Mouse (Mus musculus) forebrain, postnatal 0 days (tissue): ENCODE measurements at regions not wholly inside any gene's neighbourhood (a gene's known extent, or its start where the extent isn't known, plus 50 kb on each side); places are given as distances from the start of the nearest gene placed in this dataset.

ENCODE experiments used
- ATAC-seq: fragments of 200-750 bp; cut with Nextera tagmentation; 2 replicates; pipeline ENCODE4 v1.8.0; 2017; ENCODE audit warnings: mild to moderate bottlenecking, moderate library complexity
- DNase-seq: peaks from one replicate; pipeline ENCODE4 v3.0.0-alpha.2; 2015
- H3K27ac ChIP-seq: fragments of 300-500 bp; sonication (generic); 2 replicates; pipeline ENCODE4 v1.5.1; 2014; ENCODE audit warnings: low read depth, mild to moderate bottlenecking, antibody characterized with exemption, low read length, moderate library complexity, mixed read lengths
- H3K27me3 ChIP-seq: fragments of 300-500 bp; sonication (generic); 2 replicates; pipeline ENCODE4 v1.6.1; 2014; ENCODE audit warnings: mild to moderate bottlenecking, low read length, mixed read lengths; ENCODE audit not compliant: insufficient read depth
- H3K36me3 ChIP-seq: fragments of 300-500 bp; sonication (generic); 2 replicates; pipeline ENCODE4 v1.6.1; 2014; ENCODE audit warnings: mild to moderate bottlenecking, moderate library complexity; ENCODE audit not compliant: insufficient read depth
- H3K4me1 ChIP-seq: fragments of 300-500 bp; sonication (generic); 2 replicates; pipeline ENCODE4 v1.6.1; 2014; ENCODE audit warnings: antibody characterized with exemption; ENCODE audit not compliant: insufficient read depth
- H3K4me2 ChIP-seq: fragments of 300-500 bp; sonication (generic); 2 replicates; pipeline ENCODE4 v1.6.1; 2014; ENCODE audit warnings: low read depth, mild to moderate bottlenecking, moderate library complexity
- H3K4me3 ChIP-seq: fragments of 300-500 bp; sonication (generic); 2 replicates; pipeline ENCODE4 v1.5.1; 2014; ENCODE audit warnings: low read depth, low read length, mixed read lengths
- H3K9ac ChIP-seq: fragments of 300-500 bp; sonication (generic); 2 replicates; pipeline ENCODE4 v1.6.1; 2014; ENCODE audit warnings: mild to moderate bottlenecking
- H3K9me3 ChIP-seq: fragments of 300-500 bp; sonication (generic); 2 replicates; pipeline ENCODE4 v1.6.1; 2016; ENCODE audit warnings: low read length
- CTCF ChIP-seq: sonication (generic); IDR thresholded peaks from 2 replicates; pipeline ENCODE4 v1.5.1; 2016; ENCODE audit warnings: antibody characterized with exemption, control low read depth, low read depth
- WGBS: fragments of 180-500 bp; shearing (Covaris S2); extraction: QIAGEN DNeasy Blood & Tissue Kit; methylation state at CpG from one replicate; pipeline ENCODE4 v1.1.7; 2014; 5-methylcytosine and 5-hydroxymethylcytosine counted together

DNA sequence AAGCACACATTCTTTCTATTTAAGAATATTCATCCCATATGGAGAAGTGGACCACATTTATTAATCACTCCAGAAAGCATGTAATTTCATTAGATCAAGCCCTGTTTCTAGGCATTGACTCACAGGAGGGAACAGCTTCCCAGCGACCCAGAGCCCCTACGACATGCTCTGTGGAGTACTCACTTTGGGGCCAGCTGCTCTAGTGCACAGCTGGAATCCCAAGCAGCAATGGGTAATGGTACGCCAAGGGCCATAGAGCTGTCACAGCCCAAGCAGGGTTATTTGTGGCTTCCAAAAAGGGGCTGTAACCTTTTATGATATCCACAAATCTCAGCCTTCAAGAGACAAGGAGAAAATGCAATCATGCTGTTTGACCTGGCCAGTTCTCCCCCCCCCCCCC lies 706.4 kb downstream of the Dhx35 start:
- Histone ChIP-seq H3K4me1 (no peaks in the 10 kb centered on the region), H3K4me2 (no peak overlapping the region), H3K9ac (no peak overlapping the region), H3K27me3 (no peaks in the 10 kb centered on the region), H3K36me3 (no peaks in the 10 kb centered on the region), H3K27ac (no peak overlapping the region), H3K4me3 (no peak overlapping the region), H3K9me3 (no peaks in the 10 kb centered on the region)
- DNase-seq = no peak
- TF ChIP-seq CTCF = no peak
- WGBS = 66% methylated on average over 3 of the region's 3 CpGs
- no peak for ATAC-seq

DNA sequence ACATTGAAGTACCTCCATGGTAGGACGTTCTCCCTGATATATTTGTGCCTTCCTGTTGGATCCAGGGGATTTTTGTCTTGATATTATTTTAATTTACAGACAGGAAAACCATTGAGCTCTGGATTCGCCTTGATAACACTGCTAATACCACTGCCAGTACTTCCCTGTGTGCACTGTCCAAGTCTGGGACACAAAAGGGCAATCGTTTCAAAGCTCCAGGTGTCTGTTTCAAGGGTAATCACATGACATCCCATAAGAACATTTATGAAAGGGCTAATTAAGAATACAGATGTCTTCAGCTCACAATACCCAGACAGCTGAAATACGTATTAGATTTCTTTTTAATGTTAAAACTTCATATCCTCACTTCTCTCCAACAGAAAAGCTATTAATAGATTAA lies 724.5 kb downstream of the Dhx35 start:
- no peaks in the 10 kb centered on the region for H3K9me3 ChIP-seq
- H3K27ac ChIP-seq = no peak overlapping the region
- no peaks in the 10 kb centered on the region for H3K27me3 ChIP-seq
- no peak overlapping the region for H3K9ac ChIP-seq
- ATAC-seq (no peak), DNase-seq (no peak)
- no peaks in the 10 kb centered on the region for H3K4me1 ChIP-seq
- no peak overlapping the region for H3K4me2 ChIP-seq
- no peak overlapping the region for H3K4me3 ChIP-seq
- WGBS = 48% methylated on average over 4 of the region's 4 CpGs
- no peaks in the 10 kb centered on the region for H3K36me3 ChIP-seq
- TF ChIP-seq CTCF = no peak

DNA sequence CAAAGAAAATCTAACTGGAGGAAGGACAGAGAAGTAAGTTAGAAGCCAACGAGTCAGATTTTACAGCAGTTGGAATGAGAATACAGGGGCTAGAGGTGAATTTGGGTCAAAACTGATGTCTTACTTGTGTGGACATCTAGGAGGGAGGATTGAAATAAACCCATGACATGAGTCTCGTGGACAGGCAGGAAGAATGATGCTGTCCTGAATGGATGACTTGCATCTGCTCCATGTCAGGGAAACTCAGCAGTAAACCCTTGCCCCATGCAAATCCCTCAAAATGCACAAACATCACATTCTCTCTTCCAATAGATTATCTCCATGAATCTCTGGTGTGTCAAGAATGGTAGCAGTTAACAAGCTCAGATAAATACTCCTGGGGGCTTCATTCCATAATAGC lies 729.1 kb downstream of the Dhx35 start:
- Histone ChIP-seq H3K27ac (no peak overlapping the region), H3K9ac (no peak overlapping the region), H3K4me2 (no peak overlapping the region), H3K4me3 (no peak overlapping the region), H3K36me3 (no peaks in the 10 kb centered on the region), H3K4me1 (no peaks in the 10 kb centered on the region), H3K27me3 (no peaks in the 10 kb centered on the region), H3K9me3 (no peaks in the 10 kb centered on the region)
- DNase-seq (no peak), ATAC-seq (no peak)
- WGBS = 87% methylated on average over 2 of the region's 2 CpGs
- TF ChIP-seq CTCF = no peak

DNA sequence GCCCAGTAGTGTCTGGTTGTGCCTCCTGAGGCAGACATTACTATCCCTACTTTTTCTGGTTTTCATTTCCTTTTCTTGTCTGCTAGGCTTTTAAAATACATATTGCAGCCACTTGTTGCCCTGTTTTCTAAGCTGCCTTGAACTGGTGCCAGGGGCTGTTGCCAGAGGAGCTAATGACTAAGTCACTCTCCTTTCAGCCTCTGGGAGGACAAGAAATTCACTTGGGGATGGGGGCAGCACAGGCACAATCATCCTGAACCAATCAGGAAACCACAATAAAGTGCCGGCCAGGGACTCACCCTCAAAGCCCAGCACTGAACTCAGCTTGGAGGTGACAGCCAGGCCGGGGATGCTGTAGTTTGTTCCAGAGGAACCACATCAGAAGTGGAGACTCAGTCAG lies 740.3 kb downstream of the Dhx35 start:
- Histone ChIP-seq H3K9me3 (no peaks in the 10 kb centered on the region), H3K36me3 (no peaks in the 10 kb centered on the region), H3K4me2 (no peak overlapping the region), H3K27ac (no peak overlapping the region), H3K4me1 (no peaks in the 10 kb centered on the region), H3K4me3 (no peak overlapping the region), H3K27me3 (no peaks in the 10 kb centered on the region), H3K9ac (no peak overlapping the region)
- no peak for TF ChIP-seq CTCF
- ATAC-seq (no peak), DNase-seq (peak; percentile 5)
- 69% methylated on average over 2 of the region's 2 CpGs for WGBS

DNA sequence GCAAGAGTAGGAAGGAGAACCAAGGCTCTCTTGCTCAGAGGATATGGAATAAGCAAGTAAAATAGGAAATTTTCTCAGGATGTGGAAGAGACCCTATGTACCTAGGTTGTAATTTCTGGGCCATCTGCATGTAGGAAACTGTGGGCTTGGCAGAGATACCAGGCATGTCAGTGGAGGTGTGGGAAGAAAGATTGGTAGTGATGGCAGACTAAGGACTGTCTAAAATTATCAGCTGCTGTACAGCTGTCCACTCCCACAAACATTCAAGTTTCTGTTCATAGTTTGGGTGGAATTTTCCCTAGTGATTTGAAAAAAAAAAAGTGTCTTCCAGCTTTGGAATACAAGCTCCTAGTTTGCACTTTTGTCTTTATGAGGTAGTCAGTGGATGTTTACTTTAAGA lies 744.7 kb downstream of the Dhx35 start:
- H3K4me3 ChIP-seq = no peak overlapping the region
- no peak for TF ChIP-seq CTCF
- no peaks in the 10 kb centered on the region for H3K9me3 ChIP-seq
- H3K4me1 ChIP-seq = no peaks in the 10 kb centered on the region
- no peak for ATAC-seq
- H3K27me3 ChIP-seq = no peaks in the 10 kb centered on the region
- DNase-seq = no peak
- no peaks in the 10 kb centered on the region for H3K36me3 ChIP-seq
- no peak overlapping the region for H3K9ac ChIP-seq
- no peak overlapping the region for H3K4me2 ChIP-seq
- H3K27ac ChIP-seq = no peak overlapping the region

DNA sequence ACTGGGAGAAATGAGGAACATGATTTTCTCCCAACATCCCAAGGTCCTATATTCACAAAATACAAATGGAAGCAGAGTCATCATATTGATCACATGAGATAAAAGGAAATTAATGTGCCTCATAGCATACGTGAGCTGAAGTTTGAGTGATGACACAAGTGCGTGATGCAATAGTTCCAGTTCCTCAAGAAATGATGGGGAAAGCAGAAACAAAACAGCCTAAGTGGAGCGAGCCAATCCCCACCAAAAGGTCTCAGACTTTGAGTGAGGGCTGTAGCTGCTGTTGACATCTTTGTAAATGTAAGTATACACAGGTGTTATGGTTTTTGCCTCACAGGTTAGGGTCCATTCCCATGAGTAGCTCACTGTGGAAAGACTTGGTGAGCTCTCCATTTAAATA lies 763.0 kb downstream of the Dhx35 start:
- no peak for DNase-seq
- ATAC-seq = no peak

DNA sequence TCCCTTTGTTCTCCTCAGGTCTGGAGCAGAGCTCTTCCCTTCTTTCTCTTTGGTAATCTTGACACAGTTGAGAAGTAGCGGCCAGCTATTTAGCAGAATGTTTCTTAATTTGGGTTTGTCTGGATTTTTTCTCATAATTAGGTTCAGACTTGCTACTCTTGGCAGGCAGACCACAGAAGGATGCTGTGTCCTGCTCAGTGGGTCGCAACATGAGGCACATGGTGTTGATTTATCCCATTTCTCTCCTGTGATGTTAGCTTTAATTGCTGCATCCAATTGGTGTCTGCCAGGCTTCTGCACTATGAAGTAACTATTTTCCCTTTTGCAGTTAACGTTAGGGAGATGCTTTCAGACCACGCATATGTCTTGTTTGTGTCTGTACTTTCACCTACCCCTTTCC lies 768.7 kb downstream of the Gm826 start:
- no peak for TF ChIP-seq CTCF
- Histone ChIP-seq H3K4me1 (no peaks in the 10 kb centered on the region), H3K4me3 (no peak overlapping the region), H3K4me2 (no peak overlapping the region), H3K27ac (no peak overlapping the region), H3K9me3 (no peaks in the 10 kb centered on the region), H3K27me3 (no peaks in the 10 kb centered on the region), H3K36me3 (no peaks in the 10 kb centered on the region), H3K9ac (no peak overlapping the region)
- DNase-seq (no peak), ATAC-seq (no peak)
- 75% methylated on average over 4 of the region's 4 CpGs for WGBS

More for the DNA sequence above, 763.0 kb downstream of the Dhx35 start:
- no peak overlapping the region for H3K9ac ChIP-seq
- no peak for TF ChIP-seq CTCF
- H3K27me3 ChIP-seq = no peaks in the 10 kb centered on the region
- no peak overlapping the region for H3K4me3 ChIP-seq
- 90% methylated on average over 3 of the region's 3 CpGs for WGBS
- no peak overlapping the region for H3K4me2 ChIP-seq
- H3K9me3 ChIP-seq = no peaks in the 10 kb centered on the region
- H3K4me1 ChIP-seq = no peaks in the 10 kb centered on the region
- no peaks in the 10 kb centered on the region for H3K36me3 ChIP-seq
- H3K27ac ChIP-seq = no peak overlapping the region

DNA sequence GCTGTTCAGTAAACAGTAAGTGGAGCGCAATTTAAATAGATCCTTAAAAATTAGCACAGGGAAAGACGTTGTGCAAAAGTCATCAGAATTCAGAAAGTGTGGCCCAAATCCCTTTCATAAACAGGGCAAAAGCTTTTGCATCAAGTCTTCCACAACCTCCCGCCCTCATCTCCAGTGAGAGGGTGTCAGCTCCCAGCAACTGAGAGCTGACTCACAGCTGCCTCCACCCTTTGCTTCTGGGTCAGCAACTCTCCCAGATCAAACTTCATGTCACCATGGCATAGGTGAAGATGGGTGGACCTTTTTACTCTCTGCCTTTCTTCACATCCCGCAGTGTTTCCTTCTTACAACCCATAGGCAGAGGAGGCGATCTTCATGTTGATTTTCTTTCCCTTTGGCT lies 768.0 kb downstream of the Gm826 start:
- no peak overlapping the region for H3K9ac ChIP-seq
- no peaks in the 10 kb centered on the region for H3K36me3 ChIP-seq
- H3K4me1 ChIP-seq = no peaks in the 10 kb centered on the region
- H3K4me2 ChIP-seq = no peak overlapping the region
- WGBS = 85% methylated on average over 5 of the region's 5 CpGs
- H3K4me3 ChIP-seq = no peak overlapping the region
- ATAC-seq = no peak
- no peak for TF ChIP-seq CTCF
- H3K9me3 ChIP-seq = no peaks in the 10 kb centered on the region
- H3K27ac ChIP-seq = no peak overlapping the region
- DNase-seq = no peak
- no peaks in the 10 kb centered on the region for H3K27me3 ChIP-seq
